Mouse (Mus musculus) embryonic stem cell, embryonic (primary cell): ENCODE data around the gene Asic5.

Experiments
- CTCF ChIA-PET, 4 experiments: fragments of 300-600 bp in 2 of 4; fragments of 350-600 bp in 2 of 4; sonication (Branson Sonifier 250); formaldehyde crosslinking; loops; one replicate each; lab custom pipeline; 2022; ENCODE audit warnings: inconsistent platforms in 2 of 4; lab: Charles Lee
- POLR2A ChIA-PET, 4 experiments: fragments of 300-600 bp in 2 of 4; fragments of 350-600 bp in 2 of 4; sonication (Branson Sonifier 250); formaldehyde crosslinking; loops; one replicate each; lab custom pipeline; 2022; ENCODE audit warnings: antibody characterized with exemption in 4 of 4, inconsistent platforms in 1 of 4; lab: Charles Lee

Asic5 gene

GRCm38 (mm10) chr3:81981990-81982389 is at the start of gene Asic5:
Gene Asic5, plus strand, starts transcription at chr3:81982290.
- ChIA-PET POLR2A (no interaction called here), CTCF (no interaction called here)

- CTCF ChIA-PET: interaction anchor here in 3 of 4 experiments (0.5 to 1.4 kb wide), 6 partner anchors 10 to 894 kb away, joined by 3 to 10 read pairs (median 4); no protein-coding TSS in a partner anchor
- POLR2A ChIA-PET: interaction anchor here in 1 of 4 experiments (1.7 kb wide), 1 partner anchor 18 kb away, joined by 6 read pairs; no protein-coding TSS in a partner anchor
Observed at GRCm38 (mm10) chr3:81933348-81933747, 48.7 kb upstream of the Asic5 start.

- CTCF ChIA-PET: no interaction called here
- POLR2A ChIA-PET: no interaction called here
Observed at GRCm38 (mm10) chr3:81938924-81939323, 43.2 kb upstream of the Asic5 start.

- ChIA-PET POLR2A (no interaction called here), CTCF (interaction anchor here in 1 of 4 experiments (0.6 kb wide), 1 partner anchor 28 kb away, joined by 3 read pairs; no protein-coding TSS in a partner anchor)
Observed at GRCm38 (mm10) chr3:81942341-81942740, 39.7 kb upstream of the Asic5 start.

GRCm38 (mm10) chr3:81943097-81943496 is 39.0 kb upstream of the Asic5 start:
- CTCF ChIA-PET: no interaction called here
- POLR2A ChIA-PET: no interaction called here

GRCm38 (mm10) chr3:81944851-81945393 is 37.2 kb upstream of the Asic5 start:
- ChIA-PET POLR2A (no interaction called here), CTCF (no interaction called here)

GRCm38 (mm10) chr3:81949048-81949447 is 33.0 kb upstream of the Asic5 start:
- POLR2A ChIA-PET: no interaction called here
- CTCF ChIA-PET: no interaction called here

GRCm38 (mm10) chr3:81951785-81952184 is 30.3 kb upstream of the Asic5 start:
- POLR2A ChIA-PET: no interaction called here

GRCm38 (mm10) chr3:81957484-81957883 is 24.6 kb upstream of the Asic5 start:
- ChIA-PET POLR2A (no interaction called here), CTCF (no interaction called here)

More at GRCm38 (mm10) chr3:81951785-81952184, 30.3 kb upstream of the Asic5 start:
- CTCF ChIA-PET: no interaction called here

GRCm38 (mm10) chr3:81961336-81961735 is 20.8 kb upstream of the Asic5 start:
- ChIA-PET POLR2A (no interaction called here), CTCF (no interaction called here)

GRCm38 (mm10) chr3:81963768-81964167 is 18.3 kb upstream of the Asic5 start:
- ChIA-PET CTCF (no interaction called here), POLR2A (no interaction called here)

GRCm38 (mm10) chr3:81964596-81964995 is 17.5 kb upstream of the Asic5 start:
- ChIA-PET CTCF (no interaction called here), POLR2A (no interaction called here)

GRCm38 (mm10) chr3:81975607-81976006 is 6.5 kb upstream of the Asic5 start:
- POLR2A ChIA-PET: no interaction called here
- CTCF ChIA-PET: no interaction called here

- ChIA-PET POLR2A (no interaction called here), CTCF (no interaction called here)
Observed at GRCm38 (mm10) chr3:81976102-81976501, 6.0 kb upstream of the Asic5 start, which contains the start of gene Tdo2. Gene Tdo2, minus strand, starts transcription at chr3:81976202.

GRCm38 (mm10) chr3:81981576-81981975 is 514 bp upstream of the Asic5 start:
- ChIA-PET CTCF (no interaction called here), POLR2A (no interaction called here)

- POLR2A ChIA-PET: interaction anchor here in 1 of 4 experiments (0.6 kb wide), 1 partner anchor 43 kb away, joined by 3 read pairs; no protein-coding TSS in a partner anchor
- CTCF ChIA-PET: interaction anchor here in 1 of 4 experiments (0.6 kb wide), 1 partner anchor 20 kb away, joined by 3 read pairs; no protein-coding TSS in a partner anchor
Observed at GRCm38 (mm10) chr3:81983120-81983895, 1.2 kb downstream of the Asic5 start.

- ChIA-PET POLR2A (no interaction called here), CTCF (no interaction called here)
Observed at GRCm38 (mm10) chr3:81985100-81985499, 3.0 kb downstream of the Asic5 start.

GRCm38 (mm10) chr3:81986103-81986502 is 4.0 kb downstream of the Asic5 start:
- CTCF ChIA-PET: no interaction called here

GRCm38 (mm10) chr3:81987628-81988027 is 5.5 kb downstream of the Asic5 start:
- CTCF ChIA-PET: interaction anchor here in 1 of 4 experiments (0.6 kb wide), 1 partner anchor 9 kb away, joined by 7 read pairs; no protein-coding TSS in a partner anchor
- POLR2A ChIA-PET: no interaction called here

More at GRCm38 (mm10) chr3:81986103-81986502, 4.0 kb downstream of the Asic5 start:
- POLR2A ChIA-PET: no interaction called here

- POLR2A ChIA-PET: no interaction called here
- CTCF ChIA-PET: no interaction called here
Observed at GRCm38 (mm10) chr3:81989692-81990141, 7.6 kb downstream of the Asic5 start.
